Mouse (Mus musculus): Measurements from ENCODE around the gene Ankrd63. TPM values are rescaled to one million over a fixed set of nuclear protein-coding genes. Genes with fewer than 3 reads are reported as not detected.
"Not testable (repeated sequence)": the region's sequence is repeated elsewhere in the genome, so short reads cannot be mapped to it uniquely, and the experiment has no call there.

Ankrd63 gene
- total RNA-seq, 2 experiments from 2014 or later = 17.7 to 17.9 TPM

DNA sequence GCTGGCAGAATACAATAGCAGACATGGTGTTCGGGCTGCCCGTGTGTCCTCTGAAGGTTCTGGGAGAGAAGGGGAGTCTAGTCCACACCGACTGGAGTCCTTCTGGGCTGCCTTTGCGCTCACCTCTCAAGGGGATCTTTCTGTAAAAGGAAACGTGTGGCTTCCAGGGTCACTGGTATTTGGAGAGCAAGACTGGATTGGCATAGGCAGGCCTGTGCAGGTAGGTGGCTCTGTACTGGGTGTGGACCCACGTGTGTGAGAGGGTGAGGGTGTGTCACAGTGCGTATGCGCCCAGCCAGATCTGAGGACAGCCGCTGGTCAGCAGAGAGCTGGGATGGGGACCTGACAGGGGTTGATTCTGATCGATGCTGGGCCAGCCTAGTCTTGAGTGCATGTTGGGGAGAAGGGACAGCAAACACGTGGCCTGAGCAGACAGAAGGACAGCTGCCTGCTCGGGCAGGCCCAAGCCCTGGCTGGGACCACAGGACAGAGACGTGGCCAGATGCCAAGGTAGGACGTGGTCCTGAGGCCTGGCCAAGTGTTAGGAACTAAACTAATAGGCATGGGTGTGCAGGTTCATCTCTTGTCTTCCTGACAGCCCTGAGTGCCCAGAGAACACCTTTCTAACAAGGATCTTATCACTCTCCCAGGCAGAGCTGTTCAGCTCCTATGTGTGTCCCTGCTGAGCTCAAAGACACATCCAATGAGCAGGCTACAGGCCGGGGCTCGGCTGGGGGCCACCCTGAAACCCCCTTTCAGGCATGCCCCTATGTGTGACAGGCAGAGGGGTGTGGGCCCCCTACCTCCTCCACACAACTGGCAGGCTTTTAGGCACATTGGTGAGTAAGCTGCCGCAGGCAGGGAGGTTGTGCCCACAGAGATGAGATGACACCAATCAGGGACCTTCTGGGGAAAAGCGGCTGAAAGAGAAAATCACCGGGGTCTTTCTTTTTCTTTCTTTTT is 39.7 kb downstream of the Ankrd63 start:
- DNase-seq (ENCODE audit: extremely low spot score in 1 of 2, low spot score in 1 of 2) = peak in 1 of 2 experiments; percentile 26

DNA sequence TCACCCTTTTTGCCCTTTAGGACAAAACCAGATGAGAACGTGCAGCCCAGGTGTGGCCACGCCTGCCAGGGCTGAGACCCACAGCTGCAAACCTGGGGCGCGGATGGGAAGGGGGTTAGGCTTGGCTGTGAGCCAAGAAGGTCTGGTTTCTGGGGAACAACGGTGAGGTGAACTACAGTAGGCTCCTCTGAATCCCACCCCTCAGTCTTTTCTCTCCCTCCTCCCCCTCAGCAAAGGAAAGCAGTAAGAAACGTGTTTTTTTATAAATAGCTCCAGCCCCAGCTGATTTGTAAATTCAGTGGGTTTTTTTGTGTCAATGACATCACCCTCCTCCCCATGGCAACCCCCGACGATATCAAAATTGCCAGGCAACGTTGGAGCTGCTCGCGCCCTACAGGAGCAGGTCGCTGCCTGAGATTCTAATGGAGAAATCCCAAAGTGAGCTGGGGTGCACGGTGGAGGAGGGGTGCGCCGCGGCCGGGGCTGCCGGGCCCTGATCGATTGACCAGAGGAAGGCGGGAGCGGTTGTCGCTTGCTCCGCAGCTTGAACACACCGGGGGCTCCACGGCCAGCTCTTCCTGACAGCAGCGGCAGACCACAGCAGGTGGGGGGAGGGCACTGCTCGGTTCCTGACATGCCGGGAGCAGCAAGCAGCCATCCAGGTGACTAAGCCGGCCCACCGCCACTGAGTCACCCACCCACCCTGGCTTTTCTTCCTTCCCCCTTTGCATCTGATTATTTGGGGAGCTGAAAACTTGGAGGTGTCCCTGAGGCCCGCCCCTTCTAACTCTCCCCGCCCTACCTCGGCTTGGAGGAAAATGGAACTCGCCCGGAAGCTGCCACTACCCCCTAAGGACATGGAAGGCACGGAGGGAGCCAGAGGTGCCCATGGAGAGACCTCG is 40.6 kb downstream of the Ankrd63 start, which contains the start of gene Pak6:
Pak6 (plus strand) TSS at position 402 of the 902 bp plus-strand sequence.
- peak; percentile 45 to 49 for DNase-seq (ENCODE audit: extremely low spot score in 1 of 2, low spot score in 1 of 2)

DNA sequence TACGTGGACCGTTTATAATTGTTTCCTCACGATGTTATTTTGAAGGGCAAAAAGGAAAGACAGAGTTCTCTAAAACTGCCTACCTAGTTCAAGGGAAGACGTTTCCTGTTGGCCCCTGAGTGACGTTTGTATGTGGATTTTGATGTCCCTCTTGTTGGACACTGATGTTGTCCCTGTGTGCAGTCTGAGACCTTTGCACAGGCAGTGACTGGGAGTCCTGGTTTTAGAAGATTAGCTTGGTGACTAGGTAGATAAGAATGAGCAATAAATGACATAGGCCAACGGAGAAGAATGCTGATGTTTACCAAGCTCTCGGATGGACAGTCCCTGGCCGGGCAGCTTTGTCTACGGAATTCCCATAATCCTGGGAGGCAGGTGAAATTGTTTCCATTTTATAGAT is 41.9 kb downstream of the Ankrd63 start:
- DNase-seq (ENCODE audit: extremely low spot score in 1 of 2, low spot score in 1 of 2) = no peak

DNA sequence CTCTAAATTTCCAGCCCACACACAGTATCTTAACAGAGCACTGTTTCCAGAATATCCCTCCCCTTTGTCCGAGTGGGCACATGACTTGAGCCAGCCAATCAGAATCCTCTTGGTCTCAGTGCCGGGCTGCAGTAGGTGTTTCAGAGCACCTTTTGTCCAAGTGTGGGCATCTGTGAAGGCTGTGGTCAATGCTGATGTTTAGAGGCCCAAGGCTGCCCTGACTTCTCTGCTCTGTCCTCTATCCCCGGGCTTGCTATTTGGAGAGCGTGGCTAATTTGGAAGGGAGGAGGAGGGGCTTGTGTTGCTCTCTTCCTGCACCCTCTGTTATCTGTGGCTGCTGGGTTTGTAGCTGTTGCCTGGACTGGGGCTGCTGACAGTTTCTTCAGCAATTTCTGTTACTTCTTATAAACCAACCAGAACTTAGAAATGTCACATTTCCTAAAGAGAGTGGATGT is 43.7 kb downstream of the Ankrd63 start:
- peak in 1 of 2 experiments; percentile 28 for DNase-seq (ENCODE audit: extremely low spot score in 1 of 2, low spot score in 1 of 2)

DNA sequence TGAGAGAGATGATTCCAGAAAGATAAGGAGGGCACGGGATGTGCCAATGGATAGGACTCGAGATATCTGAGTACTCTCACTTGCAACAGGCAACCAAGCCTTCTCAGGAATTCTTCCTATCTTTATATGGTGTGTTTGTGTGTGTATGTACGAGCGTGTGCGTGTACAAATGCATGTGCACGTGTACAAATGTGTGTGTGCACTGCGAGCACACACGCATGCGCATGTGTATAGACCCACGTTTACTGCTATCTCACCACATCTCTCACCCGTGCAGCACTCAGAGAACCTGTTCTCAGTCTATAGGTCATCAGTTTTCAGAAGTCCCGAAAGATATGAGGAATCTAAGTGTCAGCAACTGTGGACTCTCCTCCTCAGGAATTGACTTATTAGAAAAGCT is 44.3 kb downstream of the Ankrd63 start:
- DNase-seq (ENCODE audit: extremely low spot score in 1 of 2, low spot score in 1 of 2) = no peak

DNA sequence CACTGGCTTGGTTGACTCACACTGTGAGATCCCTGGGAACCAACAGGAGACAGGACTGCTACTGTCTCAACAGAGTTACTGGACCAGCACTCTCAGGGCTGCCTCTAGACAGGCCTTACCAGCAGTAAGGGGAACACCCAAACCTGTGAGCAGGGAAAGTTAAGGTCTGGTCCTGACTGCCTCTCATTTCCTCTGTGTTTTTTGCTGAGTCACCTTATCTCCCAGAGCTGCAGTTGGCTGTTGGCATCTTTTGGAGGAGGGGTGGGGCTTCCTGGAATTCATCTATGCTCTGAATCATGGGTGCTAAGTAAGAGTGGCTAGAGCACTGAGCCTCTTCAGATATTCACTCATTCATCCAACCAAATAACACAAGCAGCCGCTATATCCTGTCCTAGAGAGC is 44.7 kb downstream of the Ankrd63 start:
- DNase-seq (ENCODE audit: extremely low spot score in 1 of 2, low spot score in 1 of 2) = no peak

DNA sequence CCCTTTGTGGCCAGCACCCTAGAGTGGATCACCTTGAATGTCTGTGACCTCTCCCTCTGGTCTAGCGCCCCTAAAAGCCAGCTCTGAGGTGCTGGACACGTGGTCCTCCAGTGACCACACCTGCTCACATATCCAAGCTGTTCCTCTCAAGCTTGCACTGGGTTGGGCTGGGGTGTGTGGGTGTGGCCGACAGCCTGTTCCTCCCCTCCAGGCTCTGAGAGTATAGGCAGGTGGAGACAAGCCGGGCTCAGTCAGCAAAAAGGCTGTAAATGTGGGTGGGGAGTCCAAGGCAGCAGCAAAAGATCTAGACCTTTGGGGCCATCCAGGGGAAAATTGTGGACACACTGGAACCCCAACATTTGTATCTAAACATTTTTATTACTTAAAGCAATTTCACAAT is 45.3 kb downstream of the Ankrd63 start:
- DNase-seq (ENCODE audit: extremely low spot score in 1 of 2, low spot score in 1 of 2) = no peak

DNA sequence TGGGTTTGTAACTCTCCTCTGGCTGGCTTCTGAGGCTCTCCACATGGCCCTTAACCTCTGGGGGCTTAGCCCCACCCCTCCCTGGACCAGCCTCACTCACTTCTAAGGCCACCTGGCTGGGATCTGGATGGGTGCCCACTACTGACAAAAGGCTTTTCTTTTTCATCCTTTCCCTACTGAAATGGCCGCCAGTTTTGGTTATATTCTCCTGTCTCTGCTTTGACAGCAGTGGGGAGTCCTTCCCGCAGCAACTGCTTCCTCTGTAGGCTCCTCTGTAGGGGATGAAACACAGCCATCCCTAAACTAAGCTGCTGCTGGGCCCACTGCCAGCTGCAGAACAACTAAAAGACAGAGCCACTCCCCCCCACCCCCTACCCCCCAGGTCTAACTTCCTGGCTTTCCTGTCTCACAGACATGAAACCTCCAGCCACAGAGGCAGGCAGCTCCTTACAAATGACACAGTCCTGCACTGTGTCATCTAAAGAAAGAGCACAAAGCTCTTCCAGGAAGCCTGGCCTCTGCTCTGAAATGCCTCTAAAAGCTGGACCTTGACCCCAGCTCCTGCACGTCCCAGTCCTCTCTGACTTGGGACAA is 47.0 kb downstream of the Ankrd63 start:
- DNase-seq (ENCODE audit: extremely low spot score in 1 of 2, low spot score in 1 of 2) = no peak

DNA sequence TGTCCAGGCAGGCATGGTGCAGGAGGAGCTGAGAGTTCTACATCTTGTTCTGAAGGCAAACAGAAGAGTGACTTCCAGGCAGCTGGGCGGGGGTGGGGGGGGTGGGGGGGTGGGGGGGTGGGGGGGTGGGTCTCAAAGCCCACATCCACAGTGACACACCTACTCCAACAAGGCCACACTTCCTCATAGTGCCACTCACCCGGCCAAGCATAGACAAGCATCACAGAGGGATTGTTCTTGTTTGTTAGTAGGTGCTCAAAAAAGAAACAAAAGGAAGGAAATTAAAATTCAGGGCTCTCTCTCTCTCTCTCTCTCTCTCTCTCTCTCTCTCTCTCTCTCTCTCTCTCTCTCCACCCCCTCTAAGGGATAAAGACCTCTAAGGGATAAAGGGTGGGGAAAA is 53.1 kb downstream of the Ankrd63 start:
- not testable (repeated sequence) for DNase-seq (ENCODE audit: extremely low spot score in 1 of 2, low spot score in 1 of 2)

Other genes with a start within 250 kb of the Ankrd63 start
- 100 to 1,000 TPM; 163 to 201 TPM for gene Srp14, start 224.3 kb downstream of the Ankrd63 start, total RNA-seq (2021)
- gene Bmf, start 154.3 kb downstream of the Ankrd63 start, total RNA-seq (2021) = 1 to 10 TPM; 4.0 to 5.0 TPM
- gene Bub1b, start 105.8 kb downstream of the Ankrd63 start, total RNA-seq (2021) = 1 to 10 TPM; 2.0 to 2.4 TPM
- 10 to 100 TPM; 50.5 to 58.0 TPM for gene Pak6, start 40.7 kb downstream of the Ankrd63 start, total RNA-seq (2021)
- gene Plcb2, start 24.5 kb upstream of the Ankrd63 start, total RNA-seq (2021) = 1 to 10 TPM; 2.0 to 2.4 TPM
- 10 to 100 TPM; 58.3 to 64.5 TPM for gene Inafm2, start 41.8 kb upstream of the Ankrd63 start, total RNA-seq (2021)
- gene Ccdc9b, start 58.7 kb upstream of the Ankrd63 start, total RNA-seq (2021) = 1 to 10 TPM; 4.9 to 6.7 TPM
- not detected for gene Phgr1, start 68.8 kb upstream of the Ankrd63 start, total RNA-seq (2021)
- gene Disp2, start 75.8 kb upstream of the Ankrd63 start, total RNA-seq (2021) = 100 to 1,000 TPM; 255 to 263 TPM
- 1 to 10 TPM; 1.7 to 2.1 TPM for gene Knstrn, start 110.0 kb upstream of the Ankrd63 start, total RNA-seq (2021)
- gene Ivd, start 158.0 kb upstream of the Ankrd63 start, total RNA-seq (2021) = 100 to 1,000 TPM in 1 of 2 experiments, 10 to 100 TPM in 1; 85.9 to 101 TPM
- 10 to 100 TPM; 45.6 to 52.9 TPM for gene Bahd1, start 196.4 kb upstream of the Ankrd63 start, total RNA-seq (2021)
- 1 to 10 TPM; 3.0 to 3.2 TPM for gene Chst14, start 222.5 kb upstream of the Ankrd63 start, total RNA-seq (2021)